19 mouse cellular contexts compared by ENCODE assay signal in the genomic region with DNA sequence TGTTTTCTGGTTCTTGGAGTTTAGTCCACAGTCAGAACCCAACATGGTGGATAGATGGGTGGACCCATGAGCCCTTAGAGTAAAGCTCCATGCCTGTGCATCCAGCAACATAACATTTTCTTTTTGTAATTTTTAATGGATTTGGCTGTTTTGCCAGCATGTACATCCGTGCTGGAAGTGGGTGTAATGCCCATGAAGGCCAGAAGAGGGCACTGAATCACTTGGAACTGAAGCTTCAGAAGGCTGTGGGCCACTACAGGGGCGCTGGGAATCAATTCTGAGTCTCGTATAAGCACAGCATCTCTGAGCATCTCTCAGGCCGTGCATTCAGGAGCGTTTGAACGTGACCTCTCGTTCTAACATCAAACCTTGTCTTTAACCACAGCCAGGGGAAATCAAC.
A peak's percentile ranks its signal among the peaks of the same experiment; 100 is the strongest.
DNase-seq lines count a peak whose midpoint lies in the region; ATAC-seq and TF ChIP-seq lines count a peak whose summit lies in the region.
"Had no signal": no experiment of that assay in that cellular context is flagged by ENCODE, and none has a peak within 500 bp of the region (broad histone marks: within the 10 kb centered on the region; RNA-seq: fewer than 3 reads in every experiment).

No protein-coding gene starts in this region.

- no peak for TF ChIP-seq EP300 in heart, adult 2 months (IDR thresholded peaks at IDR 0.05; ENCODE audit: insufficient read depth, low read depth, low read length)
- no peak for TF ChIP-seq EP300 in stomach, postnatal 0 days (optimal IDR thresholded peaks at IDR 0.05)

- no peaks in the 10 kb centered on the region for H3K4me1 ChIP-seq in heart, adult 2 months (ENCODE audit: control insufficient read depth, insufficient read depth, low read length)
- H3K4me1 ChIP-seq in heart, embryonic 12.5 days (replicated peaks): 0 out of 2 replicates have a peak, but pooled peaks cover 2% of the 10 kb centered on the region
- H3K4me1 ChIP-seq in lung, embryonic 14.5 days (ENCODE audit: insufficient read depth): no peaks in the 10 kb centered on the region
- H3K4me1 ChIP-seq in lung, adult 2 months (ENCODE audit: control insufficient read depth, insufficient read depth, low read length): no peaks in the 10 kb centered on the region
- no peaks in the 10 kb centered on the region for H3K4me1 ChIP-seq in stomach, postnatal 0 days (replicated peaks; ENCODE audit: control insufficient read depth, insufficient read depth)

- intact Hi-C loops in heart, adult 2 months (cut with DNase I): loop anchor here (10.0 kb wide), 1 partner anchor 86 kb away; no protein-coding TSS in a partner anchor

- peak; percentile 34 for TF ChIP-seq CTCF in heart, adult 2 months (IDR thresholded peaks at IDR 0.05)
- peak; percentile 29 for TF ChIP-seq CTCF in lung, embryonic 14.5 days (IDR thresholded peaks at IDR 0.05; ENCODE audit: low read depth)
- TF ChIP-seq CTCF in lung, adult 2 months (IDR thresholded peaks at IDR 0.05; ENCODE audit: insufficient read depth, low read length): no peak
- peak; percentile 41; the same call in 1 of the 2 replicates for TF ChIP-seq CTCF in stomach, postnatal 0 days (IDR thresholded peaks at IDR 0.05; ENCODE audit: low read depth)

- no peak overlapping the region for H3K4me2 ChIP-seq in heart, embryonic 12.5 days
- H3K4me2 ChIP-seq in lung, embryonic 14.5 days: no peak overlapping the region
- no peak overlapping the region for H3K4me2 ChIP-seq in stomach, postnatal 0 days (replicated peaks; ENCODE audit: low read depth)
- H3K4me2 ChIP-seq: hindbrain, embryonic 12.5 days had no signal

- no peak overlapping the region for H3K9ac ChIP-seq in heart, adult 2 months (ENCODE audit: low read depth, low read length)
- H3K9ac ChIP-seq in heart, embryonic 12.5 days: no peak overlapping the region
- H3K9ac ChIP-seq in lung, embryonic 14.5 days: no peak overlapping the region
- H3K9ac ChIP-seq in stomach, postnatal 0 days (ENCODE audit: low read length): no peak overlapping the region
- H3K9ac ChIP-seq: hindbrain, embryonic 12.5 days had no signal

- TF ChIP-seq POLR2A in heart, adult 2 months (IDR thresholded peaks at IDR 0.05; ENCODE audit: insufficient read depth, low read depth, low read length): no peak
- TF ChIP-seq POLR2A in lung, adult 2 months (IDR thresholded peaks at IDR 0.05; ENCODE audit: borderline replicate concordance, extremely low read depth, low read depth, low read length): no peak

- no peaks in the 10 kb centered on the region for H3K36me3 ChIP-seq in heart, adult 2 months (ENCODE audit: control insufficient read depth, insufficient read depth, low read length)
- H3K36me3 ChIP-seq in heart, embryonic 12.5 days: no peaks in the 10 kb centered on the region
- H3K36me3 ChIP-seq in lung, embryonic 14.5 days (ENCODE audit: insufficient read depth): no peaks in the 10 kb centered on the region
- H3K36me3 ChIP-seq in stomach, postnatal 0 days (ENCODE audit: control insufficient read depth, insufficient read depth, low read length): no peaks in the 10 kb centered on the region
- H3K36me3 ChIP-seq: forebrain, embryonic 10.5 days; hindbrain, embryonic 12.5 days had no signal

- ATAC-seq in heart, embryonic 12.5 days (ENCODE audit: insufficient number of reproducible peaks, low FRiP score): no peak
- ATAC-seq in lung, embryonic 14.5 days (ENCODE audit: insufficient read depth): no peak
- no peak for ATAC-seq in stomach, postnatal 0 days (ENCODE audit: low FRiP score, low TSS enrichment)
- ATAC-seq: Patski had no signal

- H3K79me2 ChIP-seq in heart, adult 2 months (replicated peaks; ENCODE audit: control insufficient read depth, insufficient read depth, low read length): no peaks in the 10 kb centered on the region

- peaks cover 6% of the 10 kb centered on the region for H3K9me3 ChIP-seq in heart, embryonic 12.5 days (replicated peaks)
- H3K9me3 ChIP-seq in lung, embryonic 14.5 days (ENCODE audit: low read depth, low read length): 0 out of 2 replicates have a peak, but pooled peaks cover 5% of the 10 kb centered on the region
- no peaks in the 10 kb centered on the region for H3K9me3 ChIP-seq in stomach, postnatal 0 days (ENCODE audit: control insufficient read depth, low read length)
- H3K9me3 ChIP-seq: hindbrain, embryonic 12.5 days had no signal

- no peak for DNase-seq in heart, adult 2 months
- no peak for DNase-seq in lung, embryonic 14.5 days
- no peak for DNase-seq in lung, adult 2 months
- peak; percentile 15 for DNase-seq in NIH3T3 (ENCODE audit: low read depth)
- no peak for DNase-seq in stomach, postnatal 0 days (ENCODE audit: low spot score)
- DNase-seq in cerebellum, adult 9-10 months: no peak
- DNase-seq in thymus, postnatal 14 days: no peak
- DNase-seq: B cell, adult 2 months; cerebellum, adult 8-10 months; heart, adult 11 months; kidney, adult 11 months; left cerebral cortex, postnatal 4 days; midbrain, embryonic 14.5 days; right cerebral cortex, postnatal 14 days; thymus, postnatal 25 days had no signal

- WGBS in heart, adult 2 months: 93% methylated on average over 7 of the region's 7 CpGs
- 87% methylated on average over 7 of the region's 7 CpGs for WGBS in heart, embryonic 12.5 days
- 89% methylated on average over 7 of the region's 7 CpGs for WGBS in lung, embryonic 14.5 days
- 95% methylated on average over 7 of the region's 7 CpGs for WGBS in lung, adult 2 months
- WGBS in stomach, postnatal 0 days: 97% methylated on average over 7 of the region's 7 CpGs

- no peak overlapping the region for H3K4me3 ChIP-seq in heart, adult 2 months
- H3K4me3 ChIP-seq in heart, embryonic 12.5 days: no peak overlapping the region
- no peak overlapping the region for H3K4me3 ChIP-seq in lung, embryonic 14.5 days (ENCODE audit: low read depth, low read length)
- no peak overlapping the region for H3K4me3 ChIP-seq in lung, adult 2 months (replicated peaks; ENCODE audit: extremely low read depth, low read depth, low read length)
- H3K4me3 ChIP-seq in stomach, postnatal 0 days (ENCODE audit: low read depth, low read length): no peak overlapping the region
- H3K4me3 ChIP-seq: forebrain, embryonic 10.5 days; hindbrain, embryonic 12.5 days had no signal

- no peaks in the 10 kb centered on the region for H3K27me3 ChIP-seq in heart, adult 2 months (ENCODE audit: control insufficient read depth, insufficient read depth, low read length)
- H3K27me3 ChIP-seq in heart, embryonic 12.5 days (replicated peaks): peaks cover 5% of the 10 kb centered on the region
- no peaks in the 10 kb centered on the region for H3K27me3 ChIP-seq in lung, embryonic 14.5 days (ENCODE audit: insufficient read depth, low read length)
- no peaks in the 10 kb centered on the region for H3K27me3 ChIP-seq in stomach, postnatal 0 days (ENCODE audit: control insufficient read depth, insufficient read depth, low read length)
- H3K27me3 ChIP-seq: hindbrain, embryonic 12.5 days had no signal

- H3K27ac ChIP-seq in heart, adult 2 months: no peak overlapping the region
- H3K27ac ChIP-seq in heart, embryonic 12.5 days (ENCODE audit: poor library complexity, severe bottlenecking): no peak overlapping the region
- H3K27ac ChIP-seq in lung, embryonic 14.5 days (ENCODE audit: low read depth): no peak overlapping the region
- no peak overlapping the region for H3K27ac ChIP-seq in stomach, postnatal 0 days (replicated peaks)
- H3K27ac ChIP-seq: forebrain, embryonic 10.5 days; hindbrain, embryonic 12.5 days had no signal
